Mouse (Mus musculus) midbrain, embryonic 13.5 days (tissue): Measurements from ENCODE around the gene Scn5a. TPM values are rescaled to one million over a fixed set of nuclear protein-coding genes. Genes with fewer than 3 reads are reported as not detected.

Source experiments
- ATAC-seq: fragments of 200-750 bp; cut with Nextera tagmentation; 2 replicates; pipeline ENCODE4 v1.8.0; 2017; ENCODE audit warnings: mild to moderate bottlenecking, moderate TSS enrichment, moderate library complexity
- H3K27ac ChIP-seq: fragments of 300-500 bp; sonication (generic); 2 replicates; pipeline ENCODE4 v1.5.1; 2015; ENCODE audit warnings: inconsistent platforms, mild to moderate bottlenecking, moderate library complexity
- H3K27me3 ChIP-seq: fragments of 300-500 bp; sonication (generic); 2 replicates; pipeline ENCODE4 v1.6.1; 2015; ENCODE audit warnings: mild to moderate bottlenecking, inconsistent platforms
- H3K36me3 ChIP-seq: fragments of 300-500 bp; sonication (generic); 2 replicates; pipeline ENCODE4 v1.6.1; 2015; ENCODE audit warnings: mild to moderate bottlenecking, inconsistent platforms
- H3K4me1 ChIP-seq: fragments of 300-500 bp; sonication (generic); replicated peaks from 2 replicates; pipeline ENCODE4 v1.6.1; 2015; ENCODE audit warnings: inconsistent platforms
- H3K4me2 ChIP-seq: fragments of 300-500 bp; sonication (generic); replicated peaks from 2 replicates; pipeline ENCODE4 v1.6.1; 2015; ENCODE audit warnings: moderate library complexity, mild to moderate bottlenecking, inconsistent platforms
- H3K4me3 ChIP-seq: fragments of 300-500 bp; sonication (generic); replicated peaks from 2 replicates; pipeline ENCODE4 v1.5.1; 2015; ENCODE audit warnings: mild to moderate bottlenecking, inconsistent platforms
- H3K9ac ChIP-seq: fragments of 300-500 bp; sonication (generic); replicated peaks from 2 replicates; pipeline ENCODE4 v1.6.1; 2015; ENCODE audit warnings: mild to moderate bottlenecking, inconsistent platforms
- H3K9me3 ChIP-seq: fragments of 300-500 bp; sonication (generic); 2 replicates; pipeline ENCODE4 v1.6.1; 2016; ENCODE audit warnings: mild to moderate bottlenecking, inconsistent platforms
- WGBS: fragments of 180-500 bp; shearing (Covaris S2); methylation state at CpG from one replicate; pipeline ENCODE4 v1.1.7; 2015; 5-methylcytosine and 5-hydroxymethylcytosine counted together
- polyA plus RNA-seq: library from polyadenylated mRNA; unstranded; fragments of >200 nt; fragmentation: Nextera tagmentation; extraction: Ambion mirVana; gene quantifications from 2 replicates; pipeline ENCODE4 v1.2.1, GENCODE M21; 2015

The Scn5a gene
- polyA plus RNA-seq, 1 experiment from 2014 or later = 0.20 TPM

GRCm38 (mm10) chr9:119438065-119438464, 140.8 kb downstream of the Scn5a start:
- H3K4me3 ChIP-seq = no peak overlapping the region
- WGBS = 91% methylated on average over 12 of the region's 12 CpGs
- H3K9ac ChIP-seq = no peak overlapping the region
- H3K4me2 ChIP-seq = no peak overlapping the region
- H3K27ac ChIP-seq = no peak overlapping the region
- H3K27me3 ChIP-seq = no peaks in the 10 kb centered on the region
- no peaks in the 10 kb centered on the region for H3K9me3 ChIP-seq
- ATAC-seq = no peak
- H3K36me3 ChIP-seq = peaks cover 70% of the 10 kb centered on the region
- no peaks in the 10 kb centered on the region for H3K4me1 ChIP-seq

- 92% methylated on average over 2 of the region's 2 CpGs for WGBS
- Histone ChIP-seq H3K4me1 (no peaks in the 10 kb centered on the region), H3K27me3 (no peaks in the 10 kb centered on the region), H3K9ac (no peak overlapping the region), H3K9me3 (no peaks in the 10 kb centered on the region), H3K4me3 (no peak overlapping the region), H3K27ac (no peak overlapping the region), H3K36me3 (peaks cover 84% of the 10 kb centered on the region), H3K4me2 (no peak overlapping the region)
- no peak for ATAC-seq
Measured at GRCm38 (mm10) chr9:119435855-119436254, 143.0 kb downstream of the Scn5a start.

Other genes with a start within 250 kb of the Scn5a start
- gene Acaa1a, start 239.3 kb downstream of the Scn5a start, polyA plus RNA-seq = 93.1 and 100 TPM in 2 replicates
- gene Myd88, start 237.6 kb downstream of the Scn5a start, polyA plus RNA-seq = 4.5 and 4.7 TPM in 2 replicates
- 1.9 and 3.4 TPM in 2 replicates for gene Xylb, start 221.6 kb downstream of the Scn5a start, polyA plus RNA-seq
- 0.11 TPM in 1 of 2 replicates, not detected in the other for gene Slc22a14, start 213.5 kb downstream of the Scn5a start, polyA plus RNA-seq
- 58.7 and 66.2 TPM in 2 replicates for gene Acvr2b, start 176.9 kb downstream of the Scn5a start, polyA plus RNA-seq
- gene Exog, start 134.1 kb downstream of the Scn5a start, polyA plus RNA-seq = 48.2 and 50.7 TPM in 2 replicates
- gene Scn10a, start 140.3 kb upstream of the Scn5a start, polyA plus RNA-seq = 0.03 and 0.04 TPM in 2 replicates
- 0.15 and 0.17 TPM in 2 replicates for gene Scn11a, start 246.4 kb upstream of the Scn5a start, polyA plus RNA-seq